Mouse (Mus musculus): ENCODE data around the gene Apc2.
"Not testable (repeated sequence)": the region's sequence is repeated elsewhere in the genome, so short reads cannot be mapped to it uniquely, and the experiment has no call there.

Gene Apc2

GRCm38 (mm10) chr10:80295618-80296425, at the start of gene Apc2:
Gene Apc2 (plus strand): TSS chr10:80295977.
- DNase-seq (ENCODE audit: extremely low read depth, low read depth, low spot score): no peak

GRCm38 (mm10) chr10:80247849-80248248, 47.9 kb upstream of the Apc2 start:
- no peak for DNase-seq (ENCODE audit: extremely low read depth, low read depth, low spot score)

- DNase-seq (ENCODE audit: extremely low read depth, low read depth, low spot score): not testable (repeated sequence)
Observed at GRCm38 (mm10) chr10:80248437-80248836, 47.3 kb upstream of the Apc2 start.

GRCm38 (mm10) chr10:80248971-80249640, 46.7 kb upstream of the Apc2 start, which contains the start of gene Ndufs7:
Gene Ndufs7 (plus strand): TSS chr10:80249121.
- peak; percentile 52 for DNase-seq (ENCODE audit: extremely low read depth, low read depth, low spot score)

- DNase-seq (ENCODE audit: extremely low read depth, low read depth, low spot score): no peak
Observed at GRCm38 (mm10) chr10:80250059-80250458, 45.7 kb upstream of the Apc2 start.

- no peak for DNase-seq (ENCODE audit: extremely low read depth, low read depth, low spot score)
Observed at GRCm38 (mm10) chr10:80250573-80250972, 45.2 kb upstream of the Apc2 start.

GRCm38 (mm10) chr10:80252011-80252410, 43.8 kb upstream of the Apc2 start:
- DNase-seq (ENCODE audit: extremely low read depth, low read depth, low spot score): no peak

- no peak for DNase-seq (ENCODE audit: extremely low read depth, low read depth, low spot score)
Observed at GRCm38 (mm10) chr10:80252493-80253274, 43.1 kb upstream of the Apc2 start.

- DNase-seq (ENCODE audit: extremely low read depth, low read depth, low spot score): no peak
Observed at GRCm38 (mm10) chr10:80253551-80253950, 42.2 kb upstream of the Apc2 start.

- no peak for DNase-seq (ENCODE audit: extremely low read depth, low read depth, low spot score)
Observed at GRCm38 (mm10) chr10:80254331-80255297, 41.2 kb upstream of the Apc2 start.

GRCm38 (mm10) chr10:80255881-80256535, 39.8 kb upstream of the Apc2 start:
- DNase-seq (ENCODE audit: extremely low read depth, low read depth, low spot score): no peak

GRCm38 (mm10) chr10:80257936-80258335, 37.8 kb upstream of the Apc2 start:
- no peak for DNase-seq (ENCODE audit: extremely low read depth, low read depth, low spot score)

GRCm38 (mm10) chr10:80258752-80259462, 36.9 kb upstream of the Apc2 start:
- DNase-seq (ENCODE audit: extremely low read depth, low read depth, low spot score): no peak

- no peak for DNase-seq (ENCODE audit: extremely low read depth, low read depth, low spot score)
Observed at GRCm38 (mm10) chr10:80259463-80259805, 36.3 kb upstream of the Apc2 start.

- DNase-seq (ENCODE audit: extremely low read depth, low read depth, low spot score): no peak
Observed at GRCm38 (mm10) chr10:80259861-80260641, 35.7 kb upstream of the Apc2 start.

- DNase-seq (ENCODE audit: extremely low read depth, low read depth, low spot score): peak; percentile 62
Observed at GRCm38 (mm10) chr10:80260642-80261584, 34.9 kb upstream of the Apc2 start, which contains the start of the genes Gamt and Dazap1. Gene Gamt (minus strand): TSS chr10:80261012. Gene Dazap1 (plus strand): TSS chr10:80261486.

GRCm38 (mm10) chr10:80261585-80261968, 34.2 kb upstream of the Apc2 start:
- DNase-seq (ENCODE audit: extremely low read depth, low read depth, low spot score): peak; percentile 56

Measured in fat pad, adult 2 months (tissue).